Mouse (Mus musculus): ENCODE results near the gene Apcs.

The Apcs gene

DNA sequence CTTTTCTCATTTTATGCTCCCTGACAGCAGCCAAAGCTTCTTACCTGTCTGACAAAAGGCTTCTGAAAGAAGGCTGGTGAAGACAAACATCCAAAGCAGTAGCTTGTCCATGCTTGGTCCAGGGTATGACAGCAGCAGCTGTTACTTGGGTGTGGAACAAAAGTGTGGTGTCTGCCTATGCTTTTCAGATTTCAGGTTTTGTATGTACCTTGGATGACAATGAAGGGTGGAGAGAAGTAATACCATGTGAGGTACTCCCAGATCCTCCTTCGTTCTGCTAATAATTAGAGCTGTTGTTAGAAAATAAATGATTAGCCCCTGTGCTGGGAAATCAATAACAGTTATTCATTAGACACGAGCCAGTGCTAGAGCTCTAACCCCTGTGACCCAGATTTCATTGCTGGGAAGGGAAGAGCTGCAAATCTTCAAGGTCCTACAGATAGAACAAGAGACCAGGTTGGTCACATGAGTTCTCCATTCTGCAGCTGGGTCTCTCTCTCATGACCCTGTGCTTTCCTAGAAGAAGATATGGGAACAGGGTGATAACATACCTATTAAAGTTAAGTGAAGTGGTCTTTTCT lies at the start of gene Apcs:
Apcs (minus strand) TSS at position 265 of the 581 bp plus-strand sequence.
- in situ Hi-C loops (cut with MboI, MseI), result no loop called here

GRCm38 (mm10) chr1:172932197-172932596 lies 37.4 kb upstream of the Apcs start:
- in situ Hi-C loops (cut with MboI, MseI), result no loop called here

GRCm38 (mm10) chr1:172918450-172918849 lies 23.6 kb upstream of the Apcs start:
- in situ Hi-C loops (cut with MboI, MseI), result loop anchor here (10.0 kb wide), 1 partner anchor 214 kb away; no protein-coding TSS in a partner anchor

- in situ Hi-C loops (cut with MboI, MseI), result loop anchor here (10.0 kb wide), 1 partner anchor 212 kb away; no protein-coding TSS in a partner anchor
Measured at GRCm38 (mm10) chr1:172917115-172917514, 22.3 kb upstream of the Apcs start.

DNA sequence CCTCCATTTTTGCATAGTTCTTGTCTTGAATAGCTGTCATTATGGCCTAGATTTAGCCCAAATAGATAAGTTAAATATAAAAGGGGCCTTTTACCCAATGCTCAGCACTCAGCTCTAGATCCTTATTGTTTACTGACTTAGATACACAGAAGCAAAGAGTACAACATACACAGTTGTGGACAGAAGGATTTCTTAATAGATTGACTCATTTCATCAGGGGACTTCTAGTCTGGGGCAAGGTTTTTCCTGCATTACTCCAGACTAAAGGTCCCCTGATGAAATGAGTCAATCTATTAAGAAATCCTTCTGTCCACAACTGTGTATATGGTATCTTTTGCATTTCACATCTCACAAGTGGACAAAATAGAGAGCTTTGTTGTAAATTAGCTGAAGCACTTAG lies 8.5 kb upstream of the Apcs start:
- in situ Hi-C loops (cut with MboI, MseI), result no loop called here

DNA sequence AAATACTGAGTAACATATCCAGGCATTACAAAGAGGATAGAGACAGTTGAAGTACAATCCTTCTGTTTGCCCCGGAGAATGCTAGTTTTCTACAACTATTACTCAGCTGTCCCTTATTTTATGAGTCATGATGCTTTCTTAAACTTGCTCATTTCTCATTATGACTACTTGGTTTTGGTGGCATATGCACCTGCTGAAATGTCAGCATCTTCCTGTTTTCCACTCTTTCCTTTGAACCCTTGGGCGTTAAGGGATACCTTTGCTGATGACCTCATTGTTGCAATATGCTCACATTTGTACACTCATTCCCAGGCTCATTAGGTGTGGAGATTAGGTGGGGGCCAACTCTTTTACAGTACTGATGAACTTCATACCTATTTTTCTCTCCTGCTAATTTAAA lies 594 bp upstream of the Apcs start:
- in situ Hi-C loops (cut with MboI, MseI), result no loop called here

- in situ Hi-C loops (cut with MboI, MseI), result no loop called here
Measured at GRCm38 (mm10) chr1:172876675-172877074, 18.2 kb downstream of the Apcs start.

DNA sequence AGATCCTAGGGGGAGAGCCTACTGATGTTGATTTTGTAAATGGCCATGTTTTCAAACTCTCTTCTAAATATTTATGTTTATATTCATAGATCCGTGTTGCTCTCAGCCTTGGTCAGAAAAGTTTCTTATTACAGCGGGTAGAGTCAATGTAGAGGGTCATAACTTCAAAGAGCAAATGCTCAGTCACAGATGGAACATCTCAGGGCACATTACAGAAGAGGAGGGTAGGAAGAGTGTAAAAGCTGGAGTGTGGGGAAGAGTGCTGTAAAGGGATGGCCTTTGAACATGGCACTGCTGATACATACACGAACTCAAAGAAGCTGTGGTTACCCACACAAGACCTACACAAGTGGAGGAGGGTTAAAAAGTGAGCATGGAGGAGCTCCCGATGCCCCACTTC lies 19.6 kb downstream of the Apcs start:
- in situ Hi-C loops (cut with MboI, MseI), result no loop called here

GRCm38 (mm10) chr1:172848171-172848570 lies 46.7 kb downstream of the Apcs start:
- in situ Hi-C loops (cut with MboI, MseI), result no loop called here

- in situ Hi-C loops (cut with MboI, MseI), result no loop called here
Measured at GRCm38 (mm10) chr1:172847044-172847761, 47.6 kb downstream of the Apcs start.

Data from T-helper 1 cell (primary cell).